Mouse (Mus musculus) natural killer cell, adult 2 months (primary cell): Measurements from ENCODE around the gene Sgpp2.

Experiments used
- DNase-seq, 2 experiments: peaks; one replicate each; pipeline ENCODE4 v3.0.0; 2022; ENCODE audit warnings: low spot score in 2 of 2

The Sgpp2 gene

GRCm38 (mm10) chr1:78448091-78448490 is 137.9 kb downstream of the Sgpp2 start:
- DNase-seq, result no peak

GRCm38 (mm10) chr1:78451070-78451854 is 141.1 kb downstream of the Sgpp2 start:
- DNase-seq, result no peak

- DNase-seq, result no peak
Measured at GRCm38 (mm10) chr1:78452544-78452943, 142.4 kb downstream of the Sgpp2 start.

- no peak for DNase-seq
Measured at GRCm38 (mm10) chr1:78453886-78454285, 143.7 kb downstream of the Sgpp2 start.

- DNase-seq, result no peak
Measured at GRCm38 (mm10) chr1:78454659-78455058, 144.5 kb downstream of the Sgpp2 start.
